In the genomic region with DNA sequence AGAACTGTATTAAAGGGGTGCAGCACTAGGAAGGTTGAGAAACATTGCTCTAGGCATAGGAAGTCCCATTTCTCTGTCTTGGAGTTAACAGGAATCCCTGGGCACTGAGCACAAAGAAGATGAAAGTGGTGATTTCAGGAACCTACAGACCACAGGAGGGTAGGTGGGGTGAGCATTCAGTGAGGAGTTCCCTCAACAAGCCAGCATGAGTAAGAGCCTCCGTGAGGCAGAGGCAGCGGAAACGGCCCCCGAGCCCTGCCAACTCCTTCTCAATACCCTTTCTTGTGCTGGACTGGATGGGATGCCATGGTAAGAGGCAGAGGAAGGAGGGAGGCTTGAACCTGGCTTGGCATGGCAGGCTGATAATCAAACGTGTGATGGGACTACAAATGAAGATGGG, we compare ENCODE assay signal across 24 mouse cellular contexts.
"Had no signal": no experiment of that assay in that cellular context is flagged by ENCODE, and none has a peak within 500 bp of the region (broad histone marks: within the 10 kb centered on the region; RNA-seq: fewer than 3 reads in every experiment).

No protein-coding gene starts in this region.

- H3K4me3 ChIP-seq: heart, adult 2 months; heart, embryonic 13.5 days; heart, embryonic 15.5 days; hindbrain, embryonic 10.5 days; hindbrain, embryonic 12.5 days; intestine, embryonic 15.5 days; limb, embryonic 10.5 days; limb, embryonic 12.5 days; liver, embryonic 13.5 days had no signal

- H3K27ac ChIP-seq: heart, adult 2 months; heart, embryonic 13.5 days; heart, embryonic 15.5 days; hindbrain, embryonic 10.5 days; hindbrain, embryonic 12.5 days; hindbrain, embryonic 14.5 days; intestine, embryonic 15.5 days; limb, embryonic 10.5 days; limb, embryonic 12.5 days; liver, embryonic 13.5 days had no signal

- DNase-seq: forebrain, postnatal 0 days; gastrocnemius, postnatal 14 days; gastrocnemius, postnatal 36 days; heart, adult 2 months; heart, postnatal 4 days; kidney, adult 18-20 months; kidney, adult 8-10 months; kidney, postnatal 10 days; kidney, postnatal 25 days; kidney, postnatal 4 days; layer of hippocampus, adult 9-11 months; liver; liver, embryonic 13.5 days had no signal

- ATAC-seq: forebrain, postnatal 0 days; hindbrain, embryonic 16.5 days; inflammation-experienced regulatory T-cells, adult 6 months; intestine, embryonic 15.5 days; intestine, postnatal 0 days had no signal
